Mouse (Mus musculus): ENCODE measurements around the gene Eri2. TPM values are rescaled to one million over a fixed set of nuclear protein-coding genes. Genes with fewer than 3 reads are reported as not detected.

The Eri2 gene
- polyA plus RNA-seq (2021) = 8.9 TPM

DNA sequence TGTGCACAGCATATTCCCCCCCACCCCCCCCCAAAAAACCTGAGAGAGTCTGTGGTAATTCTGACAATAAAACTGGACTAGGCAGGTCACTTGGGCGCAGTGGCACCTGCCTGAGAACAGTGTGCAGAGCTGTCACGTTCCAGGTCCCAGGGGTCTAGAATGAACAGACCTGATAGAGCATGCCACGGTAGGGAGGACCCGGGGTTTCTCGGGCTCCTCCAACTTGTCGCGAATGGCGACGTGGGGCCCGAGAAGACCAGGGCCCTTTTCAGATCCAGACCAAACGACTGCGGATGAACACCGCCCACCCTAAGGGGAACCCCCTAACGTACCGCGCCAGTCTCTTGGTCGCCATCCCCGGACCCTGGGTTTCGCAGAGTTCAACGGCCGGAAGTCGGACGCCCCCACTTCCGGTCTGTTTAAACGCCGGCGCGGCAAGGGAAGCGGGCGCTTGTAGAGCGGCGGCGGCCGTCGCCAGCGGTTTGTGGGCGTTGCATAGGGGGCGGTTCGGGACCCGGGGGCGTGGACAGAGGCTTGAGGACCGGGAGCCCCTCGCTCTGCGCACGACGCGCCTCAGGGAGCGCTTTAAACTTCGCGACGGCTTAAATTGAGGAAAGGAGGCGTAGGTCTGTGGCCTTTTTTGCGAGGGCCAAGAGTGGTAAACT, at the start of gene Eri2, which contains the start of gene Rexo5:
Gene Eri2 (minus strand): TSS at position 473 of the 665 bp plus-strand sequence.
Gene Rexo5 (plus strand): TSS at position 421 of the 665 bp plus-strand sequence.
- no peaks in the 10 kb centered on the region for H3K27me3 ChIP-seq
- ChIA-PET POLR2A (no interaction called here), CTCF (no interaction called here)
- no peak for DNase-seq (ENCODE audit: low read depth, low spot score)
- ATAC-seq = peak; percentile 98
- TF ChIP-seq CTCF (IDR thresholded peaks at IDR 0.05) = no peak
- in situ Hi-C loops (cut with MboI; ENCODE audit: low pct_unique_long_range_greater_than_20kb) = no loop called here

- ChIA-PET POLR2A (no interaction called here), CTCF (interaction anchor here (0.8 to 2.7 kb wide), 3 partner anchors 9 to 49 kb away, joined by 3 to 7 read pairs (median 3); no protein-coding TSS in a partner anchor)
- DNase-seq (ENCODE audit: low read depth, low spot score) (no peak), ATAC-seq (no peak)
- in situ Hi-C loops (cut with MboI; ENCODE audit: low pct_unique_long_range_greater_than_20kb) = no loop called here
- TF ChIP-seq CTCF (IDR thresholded peaks at IDR 0.05) = no peak
- no peaks in the 10 kb centered on the region for H3K27me3 ChIP-seq
These were observed 48.1 kb upstream of the Eri2 start for GRCm38 (mm10) chr7:119841820-119842449.

GRCm38 (mm10) chr7:119835996-119836777, 42.3 kb upstream of the Eri2 start:
- ATAC-seq (no peak), DNase-seq (ENCODE audit: low read depth, low spot score) (no peak)
- no peak for TF ChIP-seq CTCF (IDR thresholded peaks at IDR 0.05)
- H3K27me3 ChIP-seq = no peaks in the 10 kb centered on the region
- in situ Hi-C loops (cut with MboI; ENCODE audit: low pct_unique_long_range_greater_than_20kb) = no loop called here
- ChIA-PET CTCF (interaction anchor here (1.0 kb wide), 2 partner anchors 9 to 13 kb away, joined by 3 read pairs; no protein-coding TSS in a partner anchor), POLR2A (no interaction called here)

DNA sequence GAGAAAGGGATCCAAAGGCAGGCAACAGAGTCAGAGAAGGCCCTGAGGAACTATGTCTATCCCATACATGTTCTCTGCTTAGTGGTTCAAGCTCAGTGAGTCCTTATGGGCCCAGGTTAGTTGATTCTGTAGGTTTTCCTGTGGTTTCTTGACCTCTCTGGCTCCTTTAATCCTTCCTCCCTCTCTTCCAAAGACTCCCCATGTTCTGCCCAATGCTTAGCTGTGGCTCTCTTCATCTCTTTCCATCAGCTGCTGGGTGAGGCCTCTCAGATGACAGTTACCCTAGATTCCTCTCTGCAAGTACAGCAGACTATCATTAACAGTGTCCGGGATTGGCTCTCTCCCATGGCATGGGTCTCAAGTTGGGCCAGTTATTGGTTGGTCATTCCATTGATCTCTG, 41.5 kb upstream of the Eri2 start:
- H3K27me3 ChIP-seq = no peaks in the 10 kb centered on the region
- ChIA-PET CTCF (interaction anchor here (1.0 kb wide), 1 partner anchor 10 kb away, joined by 3 read pairs; no protein-coding TSS in a partner anchor), POLR2A (no interaction called here)
- in situ Hi-C loops (cut with MboI; ENCODE audit: low pct_unique_long_range_greater_than_20kb) = no loop called here
- ATAC-seq (no peak), DNase-seq (ENCODE audit: low read depth, low spot score) (no peak)
- TF ChIP-seq CTCF (IDR thresholded peaks at IDR 0.05) = no peak

DNA sequence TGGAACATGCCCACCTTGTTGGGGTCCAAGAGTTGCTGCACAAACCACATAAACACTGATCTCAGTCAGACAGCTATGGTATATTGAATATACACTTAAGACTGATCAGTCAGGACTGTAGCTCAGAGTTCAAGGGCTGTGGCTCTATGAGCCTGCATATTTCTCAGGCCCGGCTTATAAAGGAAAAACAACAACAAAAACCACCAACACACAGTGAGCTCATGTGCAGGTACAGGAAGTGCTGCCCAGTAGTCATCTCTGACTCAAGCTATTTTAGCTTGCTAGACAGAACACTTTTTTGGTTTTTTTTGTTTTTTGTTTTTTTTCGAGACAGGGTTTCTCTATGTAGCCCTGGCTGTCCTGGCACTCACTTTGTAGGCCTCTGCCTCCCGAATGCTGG, 14.9 kb upstream of the Eri2 start:
- no peak for DNase-seq (ENCODE audit: low read depth, low spot score)
- in situ Hi-C loops (cut with MboI; ENCODE audit: low pct_unique_long_range_greater_than_20kb) = no loop called here
- ChIA-PET POLR2A (no interaction called here), CTCF (interaction anchor here (1.3 kb wide), 1 partner anchor 9 kb away, joined by 4 read pairs; no protein-coding TSS in a partner anchor)
- ATAC-seq = no peak
- TF ChIP-seq CTCF (IDR thresholded peaks at IDR 0.05) = no peak
- no peaks in the 10 kb centered on the region for H3K27me3 ChIP-seq

- DNase-seq (ENCODE audit: low read depth, low spot score) = no peak
- in situ Hi-C loops (cut with MboI; ENCODE audit: low pct_unique_long_range_greater_than_20kb) = no loop called here
- POLR2A ChIA-PET = no interaction called here
- CTCF ChIA-PET = interaction anchor here (1.3 kb wide), 1 partner anchor 20 kb away, joined by 4 read pairs; no protein-coding TSS in a partner anchor
- ATAC-seq = no peak
- H3K27me3 ChIP-seq = no peaks in the 10 kb centered on the region
- no peak for TF ChIP-seq CTCF (IDR thresholded peaks at IDR 0.05)
These were observed 13.5 kb upstream of the Eri2 start for GRCm38 (mm10) chr7:119807396-119807795.

DNA sequence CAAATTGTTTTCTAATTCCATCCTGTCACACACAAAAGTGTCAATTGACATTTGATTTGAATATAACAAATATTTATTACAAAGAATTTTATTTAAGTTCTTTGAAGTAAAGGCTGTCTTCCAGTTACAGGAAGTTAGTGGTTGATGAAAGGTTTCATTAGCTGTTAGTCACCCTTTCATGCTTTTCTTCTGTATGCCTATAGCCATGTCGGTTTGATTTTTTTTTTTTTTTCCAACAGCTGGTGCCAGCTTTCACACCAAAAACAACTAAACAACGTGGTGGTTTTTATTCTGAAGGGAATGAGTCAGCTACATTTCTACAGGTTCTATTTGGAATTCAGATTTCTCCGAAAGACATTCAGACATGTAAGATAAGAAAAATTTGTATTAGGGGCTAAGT, 7.1 kb upstream of the Eri2 start:
- ATAC-seq (no peak), DNase-seq (ENCODE audit: low read depth, low spot score) (no peak)
- POLR2A ChIA-PET = no interaction called here
- CTCF ChIA-PET = interaction anchor here (1.1 to 1.8 kb wide), 2 partner anchors 8 to 12 kb away, joined by 3 to 4 read pairs; no protein-coding TSS in a partner anchor
- in situ Hi-C loops (cut with MboI; ENCODE audit: low pct_unique_long_range_greater_than_20kb) = no loop called here
- no peak for TF ChIP-seq CTCF (IDR thresholded peaks at IDR 0.05)
- H3K27me3 ChIP-seq = no peaks in the 10 kb centered on the region

- in situ Hi-C loops (cut with MboI; ENCODE audit: low pct_unique_long_range_greater_than_20kb) = no loop called here
- TF ChIP-seq CTCF (IDR thresholded peaks at IDR 0.05) = no peak
- no peak for DNase-seq (ENCODE audit: low read depth, low spot score)
- ChIA-PET CTCF (interaction anchor here (1.1 to 1.8 kb wide), 2 partner anchors 9 to 13 kb away, joined by 3 to 4 read pairs; no protein-coding TSS in a partner anchor), POLR2A (no interaction called here)
- ATAC-seq = no peak
- no peaks in the 10 kb centered on the region for H3K27me3 ChIP-seq
These were observed 6.6 kb upstream of the Eri2 start for GRCm38 (mm10) chr7:119800488-119800887.

DNA sequence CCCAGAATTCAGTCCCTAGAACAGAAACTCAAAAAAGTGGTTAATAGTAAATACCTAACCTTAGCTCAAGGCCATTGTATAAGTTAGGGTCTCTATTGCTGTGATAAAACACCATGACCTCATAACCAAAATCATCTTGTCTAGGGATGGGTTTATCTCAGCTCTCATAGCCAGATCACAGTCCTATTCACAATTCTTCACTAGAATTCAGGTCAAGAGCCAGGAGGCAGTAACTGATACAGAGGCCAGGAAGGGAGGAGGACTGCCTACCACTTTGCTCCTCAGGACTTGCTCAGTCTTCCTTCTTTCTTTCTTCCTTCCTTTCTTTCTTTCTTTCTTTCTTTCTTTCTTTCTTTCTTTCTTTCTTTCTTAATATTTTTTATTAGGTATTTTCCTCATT, 1.5 kb upstream of the Eri2 start:
- CTCF ChIA-PET = no interaction called here
- POLR2A ChIA-PET = no interaction called here
- no peaks in the 10 kb centered on the region for H3K27me3 ChIP-seq
- ATAC-seq (no peak), DNase-seq (ENCODE audit: low read depth, low spot score) (no peak)
- in situ Hi-C loops (cut with MboI; ENCODE audit: low pct_unique_long_range_greater_than_20kb) = no loop called here
- TF ChIP-seq CTCF (IDR thresholded peaks at IDR 0.05) = no peak

DNA sequence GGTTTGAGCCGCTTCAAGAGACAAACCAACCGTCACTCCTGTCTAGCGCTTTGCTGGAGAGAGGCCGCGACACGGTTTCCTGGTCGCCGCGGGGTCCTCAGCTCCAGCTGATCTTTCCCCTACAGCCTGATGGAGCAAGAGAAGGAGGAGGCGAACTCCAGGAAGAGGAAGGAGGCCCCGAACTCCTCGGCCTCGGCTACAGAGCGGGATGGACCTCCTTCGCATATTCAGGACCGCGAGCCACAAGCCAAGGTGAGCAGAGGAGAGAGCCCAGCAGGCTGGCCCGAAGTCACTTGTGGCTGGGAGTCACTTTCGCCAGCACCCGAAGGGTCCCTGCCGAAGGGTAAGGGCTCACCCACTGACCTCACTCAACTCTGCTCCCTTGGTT, 387 bp upstream of the Eri2 start:
- no peaks in the 10 kb centered on the region for H3K27me3 ChIP-seq
- peak; percentile 78 for ATAC-seq
- TF ChIP-seq CTCF (IDR thresholded peaks at IDR 0.05) = no peak
- ChIA-PET CTCF (no interaction called here), POLR2A (no interaction called here)
- in situ Hi-C loops (cut with MboI; ENCODE audit: low pct_unique_long_range_greater_than_20kb) = no loop called here
- DNase-seq (ENCODE audit: low read depth, low spot score) = no peak
